Mouse (Mus musculus): Measurements from ENCODE around the gene Slc16a8.

DNA sequence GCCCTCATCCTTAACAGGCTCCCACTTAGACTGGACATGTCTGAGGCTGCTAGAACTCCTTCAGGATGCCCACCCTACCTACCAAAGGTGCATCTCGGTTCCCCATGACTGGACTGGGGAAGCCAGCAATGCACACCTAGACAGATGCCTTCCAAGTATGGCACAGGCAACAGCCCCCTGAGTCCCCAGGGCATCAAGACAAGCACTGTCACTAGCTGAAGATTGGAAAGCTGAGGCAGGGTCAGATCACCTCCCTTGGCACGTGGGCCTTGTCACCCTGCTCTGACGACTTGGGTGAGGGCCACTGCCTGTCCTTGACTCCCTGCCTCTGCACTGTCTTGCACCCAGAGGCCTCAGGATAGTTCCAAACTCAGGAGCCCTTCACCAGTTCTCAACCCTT is 33.8 kb upstream of the Slc16a8 start:
- no peak for TF ChIP-seq CTCF (IDR thresholded peaks at IDR 0.05)
- no peak for TF ChIP-seq EP300 (IDR thresholded peaks at IDR 0.05)

All from lung, postnatal 0 days (tissue).